8 mouse cellular contexts compared by ENCODE assay signal in the genomic region with DNA sequence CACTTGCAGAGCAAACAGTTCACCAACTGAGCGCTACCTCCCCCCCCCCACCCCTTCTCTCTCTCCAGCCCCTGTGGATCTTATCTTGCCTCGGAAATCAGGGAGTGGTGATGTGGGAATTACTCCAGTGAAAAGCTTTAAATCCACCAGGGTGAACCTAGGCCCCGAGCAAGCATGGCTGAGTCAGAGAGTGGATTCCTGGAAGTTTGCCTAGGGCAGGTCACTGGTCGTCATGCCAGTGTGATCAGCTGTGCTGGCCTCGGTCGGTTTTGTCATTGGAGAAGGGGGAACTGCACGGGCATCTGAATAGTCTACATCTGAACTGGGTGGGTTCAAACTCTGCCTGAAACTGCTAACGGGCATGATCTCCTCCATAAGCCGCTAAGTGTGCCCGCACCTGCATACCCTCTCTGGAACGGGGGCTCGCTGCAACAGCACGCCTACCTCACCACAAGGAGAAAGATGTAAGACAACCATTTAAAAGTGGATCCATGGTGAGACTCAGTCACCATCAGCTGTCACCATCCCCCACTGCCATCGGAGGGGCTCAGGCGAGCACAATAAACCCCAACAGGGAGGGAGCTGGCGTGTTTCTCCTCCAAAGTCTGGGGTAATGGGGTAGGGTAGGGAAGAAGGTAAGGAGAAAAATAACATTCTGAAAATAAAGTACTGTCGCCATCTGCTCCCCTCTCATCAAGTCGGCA.
DNase-seq lines count a peak whose midpoint lies in the region; ATAC-seq and TF ChIP-seq lines count a peak whose summit lies in the region.

No protein-coding gene starts in this region.

- peaks cover 18% of the 10 kb centered on the region for H3K4me1 ChIP-seq in kidney, embryonic 16.5 days (ENCODE audit: insufficient read depth, low read length)
- H3K4me1 ChIP-seq in intestine, postnatal 0 days (replicated peaks; ENCODE audit: control insufficient read depth, insufficient read depth, low read length), result no peaks in the 10 kb centered on the region

- 51% methylated on average over 18 of the region's 18 CpGs for WGBS in kidney, embryonic 16.5 days
- 69% methylated on average over 18 of the region's 18 CpGs for WGBS in intestine, postnatal 0 days

- no peak for TF ChIP-seq CTCF in intestine, postnatal 0 days (IDR thresholded peaks at IDR 0.05; ENCODE audit: low read depth)

- H3K36me3 ChIP-seq in kidney, embryonic 16.5 days (ENCODE audit: insufficient read depth, low read length), result no peaks in the 10 kb centered on the region
- no peaks in the 10 kb centered on the region for H3K36me3 ChIP-seq in intestine, postnatal 0 days (ENCODE audit: control insufficient read depth, insufficient read depth)

- H3K4me2 ChIP-seq in kidney, embryonic 16.5 days (replicated peaks; ENCODE audit: low read depth, low read length), result no peak overlapping the region
- no peak overlapping the region for H3K4me2 ChIP-seq in intestine, postnatal 0 days (replicated peaks; ENCODE audit: low read depth)

- peaks cover 5% of the 10 kb centered on the region; the same call in 1 of the 2 replicates for H3K9me3 ChIP-seq in kidney, embryonic 16.5 days (ENCODE audit: low read length)
- no peaks in the 10 kb centered on the region for H3K9me3 ChIP-seq in intestine, postnatal 0 days (ENCODE audit: control insufficient read depth)

- no peak overlapping the region for H3K9ac ChIP-seq in kidney, embryonic 16.5 days (replicated peaks; ENCODE audit: low read length)
- no peak overlapping the region for H3K9ac ChIP-seq in intestine, postnatal 0 days (ENCODE audit: low read depth, low read length)

- H3K27ac ChIP-seq in kidney, embryonic 16.5 days (ENCODE audit: low read length), result no peak overlapping the region
- H3K27ac ChIP-seq in intestine, postnatal 0 days (ENCODE audit: low read depth, low read length), result no peak overlapping the region

- peak; percentile 73; the same call in 1 of the 2 replicates for ATAC-seq in kidney, embryonic 16.5 days (ENCODE audit: low FRiP score, low TSS enrichment)
- no peak for ATAC-seq in intestine, postnatal 0 days

- peak; percentile 16 for DNase-seq in 3T3-L1 (ENCODE audit: low read depth, low spot score)
- peak; percentile 68 for DNase-seq in cerebellum, adult 11-12 months
- DNase-seq in heart, adult 8-10 months (ENCODE audit: low spot score), result peak; percentile 19
- DNase-seq in layer of hippocampus, adult 9-10 months (ENCODE audit: low spot score), result no peak
- no peak for DNase-seq in right cerebral cortex, postnatal 25 days
- no peak for DNase-seq in layer of hippocampus, adult 9-11 months

- no peaks in the 10 kb centered on the region for H3K27me3 ChIP-seq in kidney, embryonic 16.5 days (ENCODE audit: insufficient read depth, low read length)
- H3K27me3 ChIP-seq in intestine, postnatal 0 days (replicated peaks; ENCODE audit: control insufficient read depth, insufficient read depth, low read length), result no peaks in the 10 kb centered on the region

- H3K4me3 ChIP-seq in kidney, embryonic 16.5 days (ENCODE audit: low read length), result no peak overlapping the region
- H3K4me3 ChIP-seq in intestine, postnatal 0 days (ENCODE audit: low read depth, low read length), result no peak overlapping the region

Comparison
In these comparisons a context has a peak if more than half of its experiments do, and no peak if none do; other contexts are left out.
1. DNase-seq: peak in 3T3-L1 (single experiment), cerebellum, adult 11-12 months (single experiment) and heart, adult 8-10 months (single experiment); none in layer of hippocampus, adult 9-10 months (single experiment), right cerebral cortex, postnatal 25 days (single experiment) and layer of hippocampus, adult 9-11 months (single experiment).